13 mouse cellular contexts compared by ENCODE assay signal in the genomic region with DNA sequence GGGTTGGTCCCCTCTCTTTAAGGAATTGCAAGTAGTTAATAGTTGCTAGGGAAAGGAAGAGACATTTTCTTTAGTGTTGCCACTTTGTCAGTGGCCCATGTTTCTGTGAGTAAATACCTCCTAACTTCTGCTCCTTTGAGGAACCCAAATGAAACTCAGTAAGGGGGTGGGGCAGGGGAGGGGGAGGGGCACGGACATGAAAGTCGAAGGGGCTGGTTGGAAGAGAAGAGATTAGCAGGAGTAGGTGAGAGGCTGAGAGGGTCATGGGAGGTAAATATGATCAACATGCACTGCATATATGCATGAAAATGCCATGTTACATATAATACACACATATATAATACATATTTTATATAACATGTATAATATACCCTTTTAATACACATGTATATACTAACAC.
"Had no signal": no experiment of that assay in that cellular context is flagged by ENCODE, and none has a peak within 500 bp of the region (broad histone marks: within the 10 kb centered on the region; RNA-seq: fewer than 3 reads in every experiment).

No protein-coding gene starts in this region.

- ATAC-seq: forebrain, embryonic 16.5 days; inflammation-experienced regulatory T-cells, adult 6 months; liver, embryonic 12.5 days had no signal

- H3K4me2 ChIP-seq: heart, embryonic 11.5 days; hindbrain, embryonic 12.5 days; hindbrain, embryonic 14.5 days; limb, embryonic 12.5 days; liver, embryonic 12.5 days had no signal

- H3K27ac ChIP-seq: hindbrain, embryonic 14.5 days; layer of hippocampus, adult 2 months; left cerebral cortex, adult 2 months; limb, embryonic 12.5 days; liver, embryonic 14.5 days had no signal

- H3K9ac ChIP-seq: hindbrain, embryonic 14.5 days; intestine, embryonic 15.5 days; limb, embryonic 12.5 days; liver, embryonic 12.5 days; liver, embryonic 14.5 days had no signal

- H3K36me3 ChIP-seq: hindbrain, embryonic 10.5 days; hindbrain, embryonic 12.5 days; intestine, embryonic 15.5 days had no signal

- H3K27me3 ChIP-seq: hindbrain, embryonic 12.5 days; intestine, embryonic 15.5 days; limb, embryonic 12.5 days; liver, embryonic 12.5 days had no signal

- H3K4me3 ChIP-seq: hindbrain, embryonic 10.5 days; hindbrain, embryonic 12.5 days; intestine, embryonic 15.5 days; layer of hippocampus, adult 2 months; left cerebral cortex, adult 2 months; limb, embryonic 10.5 days; limb, embryonic 12.5 days; liver, embryonic 12.5 days had no signal

- H3K9me3 ChIP-seq: hindbrain, embryonic 10.5 days; hindbrain, embryonic 12.5 days; intestine, embryonic 15.5 days; limb, embryonic 10.5 days; limb, embryonic 12.5 days; liver, embryonic 12.5 days had no signal
